Mouse (Mus musculus) cerebellum, adult 2 months (tissue): ENCODE results near the gene Kif28.

Experiments
- CTCF ChIP-seq: fragments of 200-500 bp; IDR thresholded peaks from 2 replicates; pipeline ENCODE4 v1.5.1; 2011; ENCODE audit warnings: low read depth, mild to moderate bottlenecking, control low read depth, low read length, moderate library complexity, borderline replicate concordance; ENCODE audit not compliant: insufficient read depth
- POLR2A ChIP-seq: fragments of 200-500 bp; IDR thresholded peaks from 2 replicates; pipeline ENCODE4 v1.6.1; 2011; ENCODE audit warnings: low read length, control low read depth, borderline replicate concordance; ENCODE audit not compliant: insufficient read depth

GRCm38 (mm10) chr1:179709390-179709789 lies 35.7 kb downstream of the Kif28 start:
- no peak for TF ChIP-seq CTCF
- TF ChIP-seq POLR2A, result no peak
